Mouse (Mus musculus): ENCODE data around the gene Gosr2.

The Gosr2 gene

GRCm38 (mm10) chr11:103697565-103698176, at the start of gene Gosr2:
Gene Gosr2, minus strand, starts transcription at chr11:103697898.
- in situ Hi-C loops (cut with MboI, MseI), result loop anchor here in 1 of 2 experiments (10.0 kb wide), 1 partner anchor 673 kb away; the partner anchor contains the start of genes Dcakd and Nmt1

- in situ Hi-C loops (cut with MboI, MseI), result no loop called here
Observed at GRCm38 (mm10) chr11:103735046-103735781, 37.5 kb upstream of the Gosr2 start.

- in situ Hi-C loops (cut with MboI, MseI), result no loop called here
Observed at GRCm38 (mm10) chr11:103734411-103735045, 36.8 kb upstream of the Gosr2 start.

GRCm38 (mm10) chr11:103733961-103734360, 36.3 kb upstream of the Gosr2 start:
- in situ Hi-C loops (cut with MboI, MseI), result no loop called here

GRCm38 (mm10) chr11:103733069-103733468, 35.4 kb upstream of the Gosr2 start:
- in situ Hi-C loops (cut with MboI, MseI), result no loop called here

- in situ Hi-C loops (cut with MboI, MseI), result no loop called here
Observed at GRCm38 (mm10) chr11:103732306-103732705, 34.6 kb upstream of the Gosr2 start.

- in situ Hi-C loops (cut with MboI, MseI), result no loop called here
Observed at GRCm38 (mm10) chr11:103731594-103731993, 33.9 kb upstream of the Gosr2 start.

GRCm38 (mm10) chr11:103729282-103729985, 31.7 kb upstream of the Gosr2 start:
- in situ Hi-C loops (cut with MboI, MseI), result no loop called here

- in situ Hi-C loops (cut with MboI, MseI), result no loop called here
Observed at GRCm38 (mm10) chr11:103724331-103724771, 26.7 kb upstream of the Gosr2 start.

GRCm38 (mm10) chr11:103722040-103722481, 24.4 kb upstream of the Gosr2 start:
- in situ Hi-C loops (cut with MboI, MseI), result no loop called here

- in situ Hi-C loops (cut with MboI, MseI), result no loop called here
Observed at GRCm38 (mm10) chr11:103721468-103722039, 23.9 kb upstream of the Gosr2 start.

GRCm38 (mm10) chr11:103719436-103719835, 21.7 kb upstream of the Gosr2 start:
- in situ Hi-C loops (cut with MboI, MseI), result no loop called here

- in situ Hi-C loops (cut with MboI, MseI), result no loop called here
Observed at GRCm38 (mm10) chr11:103716971-103717370, 19.3 kb upstream of the Gosr2 start.

- in situ Hi-C loops (cut with MboI, MseI), result no loop called here
Observed at GRCm38 (mm10) chr11:103714074-103714473, 16.4 kb upstream of the Gosr2 start.

GRCm38 (mm10) chr11:103711851-103712587, 14.3 kb upstream of the Gosr2 start:
- in situ Hi-C loops (cut with MboI, MseI), result no loop called here

- in situ Hi-C loops (cut with MboI, MseI), result no loop called here
Observed at GRCm38 (mm10) chr11:103709982-103710381, 12.3 kb upstream of the Gosr2 start.

- in situ Hi-C loops (cut with MboI, MseI), result no loop called here
Observed at GRCm38 (mm10) chr11:103707005-103707404, 9.3 kb upstream of the Gosr2 start.

GRCm38 (mm10) chr11:103698226-103698625, 528 bp upstream of the Gosr2 start:
- in situ Hi-C loops (cut with MboI, MseI), result loop anchor here in 1 of 2 experiments (10.0 kb wide), 1 partner anchor 673 kb away; the partner anchor contains the start of genes Dcakd and Nmt1

- in situ Hi-C loops (cut with MboI, MseI), result loop anchor here in 1 of 2 experiments (10.0 kb wide), 1 partner anchor 672 kb away; the partner anchor contains the start of genes Dcakd and Nmt1
Observed at GRCm38 (mm10) chr11:103696851-103697564, 690 bp downstream of the Gosr2 start.

GRCm38 (mm10) chr11:103693241-103693640, 4.5 kb downstream of the Gosr2 start:
- in situ Hi-C loops (cut with MboI, MseI), result loop anchor here in 1 of 2 experiments (5.0 to 10.0 kb wide), 2 partner anchors 331 to 668 kb away; partner anchors contain the start of genes Arhgap27, Dcakd and Nmt1

All from T-helper 17 cell (primary cell).